Mouse (Mus musculus) midbrain, embryonic 16.5 days (tissue): ENCODE data around the gene AW822073. TPM values are rescaled to one million over a fixed set of nuclear protein-coding genes. Genes with fewer than 3 reads are reported as not detected.

Experiments
- ATAC-seq: fragments of 200-750 bp; cut with Nextera tagmentation; 2 replicates; pipeline ENCODE4 v1.8.0; 2017; ENCODE audit warnings: moderate TSS enrichment
- H3K27ac ChIP-seq: fragments of 300-500 bp; sonication (generic); 2 replicates; pipeline ENCODE4 v1.5.1; 2014; ENCODE audit warnings: mild to moderate bottlenecking, low read length, mixed read lengths
- H3K27me3 ChIP-seq: fragments of 300-500 bp; sonication (generic); 2 replicates; pipeline ENCODE4 v1.6.1; 2014; ENCODE audit warnings: low read depth, low read length, mixed read lengths; ENCODE audit not compliant: control insufficient read depth, insufficient read depth
- H3K36me3 ChIP-seq: fragments of 300-500 bp; sonication (generic); 2 replicates; pipeline ENCODE4 v1.6.1; 2014; ENCODE audit warnings: mild to moderate bottlenecking, low read length, moderate library complexity, mixed read lengths; ENCODE audit not compliant: control insufficient read depth, insufficient read depth
- H3K4me1 ChIP-seq: fragments of 300-500 bp; sonication (generic); 2 replicates; pipeline ENCODE4 v1.6.1; 2014; ENCODE audit warnings: mild to moderate bottlenecking, low read length, mixed read lengths; ENCODE audit not compliant: control insufficient read depth, insufficient read depth
- H3K4me2 ChIP-seq: fragments of 300-500 bp; sonication (generic); 2 replicates; pipeline ENCODE4 v1.6.1; 2014; ENCODE audit warnings: mild to moderate bottlenecking, low read length, mixed read lengths
- H3K4me3 ChIP-seq: fragments of 300-500 bp; sonication (generic); 2 replicates; pipeline ENCODE4 v1.5.1; 2014; ENCODE audit warnings: low read depth, mild to moderate bottlenecking, low read length, moderate library complexity, mixed read lengths
- H3K9ac ChIP-seq: fragments of 300-500 bp; sonication (generic); 2 replicates; pipeline ENCODE4 v1.6.1; 2014; ENCODE audit warnings: low read depth, low read length, mixed read lengths
- H3K9me3 ChIP-seq: fragments of 300-500 bp; sonication (generic); replicated peaks from 2 replicates; pipeline ENCODE4 v1.6.1; 2014; ENCODE audit warnings: mild to moderate bottlenecking, low read length, mixed read lengths; ENCODE audit not compliant: control insufficient read depth, poor library complexity, severe bottlenecking
- WGBS: fragments of 180-500 bp; shearing (Covaris S2); extraction: QIAGEN DNeasy Blood & Tissue Kit; methylation state at CpG from one replicate; pipeline ENCODE4 v1.1.7; 2014; 5-methylcytosine and 5-hydroxymethylcytosine counted together
- polyA plus RNA-seq: library from polyadenylated mRNA; unstranded; fragments of >200 nt; fragmentation: Nextera tagmentation; extraction: Ambion mirVana; gene quantifications from 2 replicates; pipeline ENCODE4 v1.2.1, GENCODE M21; 2015

The AW822073 gene
- polyA plus RNA-seq, 1 experiment from 2014 or later, result not detected

DNA sequence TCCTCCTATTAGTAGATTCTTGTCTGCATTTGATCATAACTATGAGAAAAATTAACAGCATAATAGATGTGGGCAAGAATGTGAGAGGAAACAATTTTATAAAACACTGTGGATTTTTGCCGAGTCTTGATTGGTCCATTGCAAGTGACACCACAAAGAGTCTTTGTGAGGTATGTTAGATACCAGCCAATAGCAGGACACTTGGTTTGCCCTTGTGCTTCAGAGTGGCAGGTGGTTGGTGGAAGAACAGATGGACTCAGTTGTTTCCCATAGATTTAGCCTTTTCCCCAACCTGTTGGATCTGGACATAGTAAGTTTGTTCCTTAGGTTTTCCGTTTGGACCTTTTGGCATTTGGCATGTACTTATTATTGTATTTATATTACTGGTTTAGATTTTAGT lies 13.5 kb downstream of the AW822073 start:
- Histone ChIP-seq H3K4me3 (no peak overlapping the region), H3K4me1 (no peaks in the 10 kb centered on the region), H3K4me2 (no peak overlapping the region), H3K9ac (no peak overlapping the region), H3K27ac (no peak overlapping the region), H3K9me3 (peaks cover 3% of the 10 kb centered on the region), H3K27me3 (no peaks in the 10 kb centered on the region), H3K36me3 (no peaks in the 10 kb centered on the region)
- ATAC-seq, result no peak
- WGBS, result 91% methylated on average over 2 of the region's 2 CpGs

DNA sequence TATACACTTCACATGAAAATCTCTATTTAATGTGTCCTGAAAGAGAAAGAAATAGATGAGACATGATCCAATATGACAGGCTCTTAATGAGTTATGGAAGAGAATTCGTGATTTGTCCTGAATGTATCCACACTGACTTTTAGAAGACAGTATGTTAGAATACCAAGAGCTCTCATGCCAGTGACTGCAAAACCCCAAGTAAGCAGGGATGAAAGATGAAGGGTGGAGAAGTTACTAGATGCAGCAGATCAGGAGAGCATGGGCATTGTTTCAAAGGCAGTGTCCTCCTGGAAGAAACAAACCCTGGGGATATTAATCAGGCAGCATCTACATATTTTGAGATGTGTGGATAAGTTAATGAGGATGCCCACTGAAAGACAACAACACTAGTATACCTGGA lies 14.2 kb downstream of the AW822073 start:
- WGBS, result 82% methylated on average over 1 of the region's 1 CpGs
- ATAC-seq, result no peak
- no peaks in the 10 kb centered on the region for H3K27me3 ChIP-seq
- no peak overlapping the region for H3K4me3 ChIP-seq
- peaks cover 3% of the 10 kb centered on the region for H3K9me3 ChIP-seq
- H3K27ac ChIP-seq, result no peak overlapping the region
- no peak overlapping the region for H3K9ac ChIP-seq
- H3K4me2 ChIP-seq, result no peak overlapping the region
- no peaks in the 10 kb centered on the region for H3K4me1 ChIP-seq
- H3K36me3 ChIP-seq, result no peaks in the 10 kb centered on the region

DNA sequence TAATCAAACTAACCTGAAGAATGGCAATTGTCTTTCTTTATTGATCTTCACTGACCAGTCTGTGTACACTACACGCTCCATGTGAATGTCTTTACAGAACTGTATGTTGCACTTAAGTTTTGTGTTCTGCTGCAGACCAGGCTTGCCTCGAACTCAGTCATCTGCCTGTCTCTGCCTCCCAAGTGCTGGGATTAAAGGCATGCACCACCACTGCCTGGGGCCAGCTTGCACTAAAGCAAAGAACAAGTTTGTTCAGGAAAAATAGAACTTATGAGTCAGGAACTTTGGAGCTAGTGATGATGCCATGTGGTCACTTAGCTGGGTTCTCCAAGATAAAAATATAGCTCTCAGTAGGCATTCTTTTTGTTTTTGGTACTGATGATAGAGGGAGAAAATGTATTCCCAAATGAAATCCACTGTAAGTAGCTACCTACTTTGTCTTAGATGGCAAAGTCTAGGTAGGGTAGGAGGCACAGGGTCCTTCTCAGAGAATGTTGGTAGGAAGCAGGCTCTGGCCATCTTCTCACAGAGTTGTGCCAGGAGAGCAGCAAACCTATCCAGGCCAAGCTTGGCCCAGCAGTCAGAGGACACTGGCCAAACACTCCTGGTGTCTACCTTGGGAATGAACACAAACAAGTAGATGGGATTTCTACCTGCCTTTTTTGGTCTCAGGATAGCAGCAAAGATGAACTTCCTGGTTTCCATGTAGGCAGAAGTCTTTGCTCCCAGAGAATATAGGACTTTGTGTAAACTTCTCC lies 14.8 kb downstream of the AW822073 start:
- Histone ChIP-seq H3K36me3 (no peaks in the 10 kb centered on the region), H3K27me3 (no peaks in the 10 kb centered on the region)
- WGBS, result 67% methylated on average over 2 of the region's 2 CpGs

DNA sequence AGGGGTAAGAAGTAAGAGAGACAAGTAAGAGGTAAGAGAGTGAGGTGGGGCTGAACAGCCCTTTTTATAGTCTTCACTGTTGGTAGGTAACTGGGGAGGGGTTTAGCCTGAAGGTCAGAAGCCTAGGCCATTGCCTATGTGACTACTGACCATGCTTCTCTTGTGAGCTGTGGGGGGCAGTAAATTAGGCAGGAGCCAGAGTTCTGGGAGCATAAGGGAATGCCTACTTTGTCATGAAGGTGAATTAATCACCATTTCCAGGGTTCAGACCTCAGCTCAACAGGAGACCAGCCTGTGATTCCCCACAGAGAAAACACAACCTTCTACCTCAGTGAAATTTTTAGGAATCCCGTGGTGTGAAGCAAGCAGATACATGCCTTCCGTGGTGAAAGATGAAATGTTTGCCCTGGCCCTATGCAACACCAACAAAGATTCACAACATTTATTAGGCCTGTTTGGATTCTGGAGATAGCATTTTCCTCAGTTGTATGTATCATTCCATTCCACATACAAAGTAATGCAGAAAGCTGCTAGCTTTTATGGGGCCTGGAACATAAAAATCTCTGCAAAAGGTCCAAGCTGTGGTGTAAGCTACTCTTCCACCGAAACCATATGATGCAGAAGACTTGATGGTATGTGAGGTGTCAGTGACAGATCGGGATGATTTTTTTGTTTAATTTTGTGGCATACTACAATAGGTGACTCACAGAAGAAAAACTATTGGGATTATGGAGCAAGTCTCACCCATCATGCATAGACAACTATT lies 17.9 kb downstream of the AW822073 start:
- no peaks in the 10 kb centered on the region for H3K36me3 ChIP-seq
- no peak for ATAC-seq
- H3K9me3 ChIP-seq, result peaks cover 3% of the 10 kb centered on the region
- no peak overlapping the region for H3K27ac ChIP-seq
- H3K4me2 ChIP-seq, result no peak overlapping the region
- WGBS, result 89% methylated on average over 4 of the region's 4 CpGs
- H3K4me1 ChIP-seq, result no peaks in the 10 kb centered on the region
- no peak overlapping the region for H3K4me3 ChIP-seq
- H3K27me3 ChIP-seq, result no peaks in the 10 kb centered on the region
- H3K9ac ChIP-seq, result no peak overlapping the region

More for the DNA sequence above, 14.8 kb downstream of the AW822073 start:
- no peak overlapping the region for H3K9ac ChIP-seq
- no peak overlapping the region for H3K4me3 ChIP-seq
- no peak overlapping the region for H3K4me2 ChIP-seq
- no peak overlapping the region for H3K27ac ChIP-seq
- ATAC-seq, result no peak
- H3K9me3 ChIP-seq, result peaks cover 3% of the 10 kb centered on the region
- H3K4me1 ChIP-seq, result no peaks in the 10 kb centered on the region

DNA sequence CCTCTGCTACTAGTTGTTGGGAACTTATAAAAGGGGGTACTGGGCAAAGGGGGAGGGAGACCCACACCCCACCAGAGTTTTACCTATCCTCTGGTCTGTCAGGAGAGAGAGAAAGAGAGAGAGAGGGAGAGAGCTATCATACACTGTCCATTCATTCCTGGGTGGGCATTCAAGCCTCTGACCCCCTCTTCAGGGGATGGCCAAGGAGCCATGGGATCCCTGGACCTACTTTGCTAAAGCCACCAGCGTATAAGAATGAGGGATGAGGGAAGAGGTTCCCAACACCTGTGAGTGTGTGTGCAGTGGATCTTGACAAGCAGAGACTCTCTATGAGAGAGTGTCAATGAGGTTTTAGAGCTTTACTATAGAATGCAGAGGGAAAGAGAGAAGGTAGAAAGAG lies 18.7 kb downstream of the AW822073 start:
- Histone ChIP-seq H3K27ac (no peak overlapping the region), H3K27me3 (no peaks in the 10 kb centered on the region), H3K9ac (no peak overlapping the region), H3K4me3 (no peak overlapping the region), H3K9me3 (peaks cover 3% of the 10 kb centered on the region), H3K4me1 (no peaks in the 10 kb centered on the region), H3K36me3 (no peaks in the 10 kb centered on the region), H3K4me2 (no peak overlapping the region)
- WGBS, result 41% methylated on average over 1 of the region's 1 CpGs
- ATAC-seq, result no peak

Other genes with a start within 250 kb of the AW822073 start
- gene Duxf3, start 7.7 kb upstream of the AW822073 start, polyA plus RNA-seq, result not detected in 2 replicates
- not detected in 2 replicates for gene Gm4981, start 11.8 kb upstream of the AW822073 start, polyA plus RNA-seq
- gene Gcc2, start 30.6 kb upstream of the AW822073 start, polyA plus RNA-seq, result 79.5 and 90.5 TPM in 2 replicates
- 47.1 and 54.0 TPM in 2 replicates for gene Lims1, start 98.5 kb upstream of the AW822073 start, polyA plus RNA-seq
- gene Ranbp2, start 222.0 kb upstream of the AW822073 start, polyA plus RNA-seq, result 14.2 and 18.6 TPM in 2 replicates